ENCODE assay signal across 8 mouse cellular contexts in the genomic region with DNA sequence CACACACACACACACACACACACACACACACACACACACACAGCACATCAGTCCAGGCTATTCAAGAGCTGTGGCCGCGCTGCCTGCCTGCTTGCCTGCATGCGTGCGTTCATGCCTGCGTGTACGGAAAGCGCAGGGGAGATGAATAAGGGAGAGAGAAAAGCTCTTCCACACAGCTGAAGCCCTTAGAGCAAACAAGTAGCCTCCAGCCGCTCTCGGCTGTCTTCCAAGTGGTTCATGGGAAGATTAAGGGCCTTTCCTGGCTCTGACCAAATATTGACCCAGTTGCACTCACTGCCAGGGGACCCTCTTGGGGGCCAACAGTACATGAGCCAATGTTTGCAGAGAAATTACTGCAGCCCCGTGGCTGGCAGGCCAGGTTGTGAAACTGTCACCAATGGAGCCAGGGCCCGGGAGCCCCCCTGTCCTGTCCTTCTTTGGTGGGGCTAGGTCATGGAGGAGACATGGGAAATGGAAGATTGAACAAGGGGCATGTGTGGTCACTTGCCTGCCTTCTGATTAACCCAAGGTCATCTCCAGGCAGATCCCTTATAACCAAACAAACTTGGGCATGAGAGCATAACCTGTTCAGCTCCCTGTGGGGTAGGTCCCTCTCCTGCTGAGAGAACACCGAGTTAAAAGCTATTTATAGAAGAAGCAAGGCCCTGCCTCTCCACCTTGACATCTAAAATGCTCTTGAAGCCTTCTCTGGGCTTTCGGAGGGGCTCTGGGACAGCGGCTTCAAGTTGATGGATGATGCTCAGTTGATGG. TPM values are rescaled to one million over a fixed set of nuclear protein-coding genes. Genes with fewer than 3 reads are reported as not detected.
DNase-seq lines count a peak whose midpoint lies in the region; ATAC-seq and TF ChIP-seq lines count a peak whose summit lies in the region.

No protein-coding gene starts in this region.

- H3K27me3 ChIP-seq in forebrain, embryonic 14.5 days (replicated peaks; ENCODE audit: control insufficient read depth, insufficient read depth, low read length) = no peaks in the 10 kb centered on the region
- no peaks in the 10 kb centered on the region for H3K27me3 ChIP-seq in forebrain, embryonic 12.5 days
- H3K27me3 ChIP-seq in lung, postnatal 0 days (replicated peaks; ENCODE audit: insufficient read depth, low read length) = no peaks in the 10 kb centered on the region

- ATAC-seq in forebrain, embryonic 14.5 days = no peak
- no peak for ATAC-seq in forebrain, embryonic 12.5 days (ENCODE audit: low FRiP score)
- ATAC-seq in lung, postnatal 0 days = peak; percentile 84
- ATAC-seq in megakaryocyte, adult 5-6 weeks (ENCODE audit: poor library complexity, severe bottlenecking) = no peak
- no peak for ATAC-seq in granulocyte monocyte progenitor cell, adult 5-6 weeks (replicated peaks; ENCODE audit: poor library complexity, severe bottlenecking)

- peak; percentile 47 for DNase-seq in forebrain, embryonic 14.5 days (ENCODE audit: low spot score)
- peak; percentile 45 to 52 for DNase-seq in right cerebral cortex, postnatal 10 days (ENCODE audit: low spot score in 2 of 2)
- no peak for DNase-seq in right cerebral cortex, postnatal 25 days
- DNase-seq in lung, postnatal 0 days (ENCODE audit: low spot score) = peak; percentile 75
- no peak for DNase-seq in Muller cell, postnatal 12 days (ENCODE audit: inconsistent ontology term)

- 71% methylated on average over 14 of the region's 14 CpGs for WGBS in forebrain, embryonic 14.5 days
- 82% methylated on average over 14 of the region's 14 CpGs for WGBS in forebrain, embryonic 12.5 days
- WGBS in lung, postnatal 0 days = 39% methylated on average over 14 of the region's 14 CpGs

- H3K36me3 ChIP-seq in forebrain, embryonic 14.5 days (ENCODE audit: control insufficient read depth, insufficient read depth, low read length) = no peaks in the 10 kb centered on the region
- H3K36me3 ChIP-seq in forebrain, embryonic 12.5 days (replicated peaks) = 0 out of 2 replicates have a peak, but pooled peaks cover 6% of the 10 kb centered on the region
- H3K36me3 ChIP-seq in lung, postnatal 0 days (ENCODE audit: insufficient read depth, low read length) = no peaks in the 10 kb centered on the region

- no peak overlapping the region for H3K4me2 ChIP-seq in forebrain, embryonic 14.5 days (ENCODE audit: low read length)
- H3K4me2 ChIP-seq in forebrain, embryonic 12.5 days = no peak overlapping the region
- no peak overlapping the region for H3K4me2 ChIP-seq in lung, postnatal 0 days (replicated peaks; ENCODE audit: low read depth, low read length)

- H3K27ac ChIP-seq in forebrain, embryonic 14.5 days (ENCODE audit: low read depth, low read length) = no peak overlapping the region
- H3K27ac ChIP-seq in forebrain, embryonic 12.5 days = no peak overlapping the region
- peak overlapping the region; percentile 39; the same call in 1 of the 2 replicates for H3K27ac ChIP-seq in lung, postnatal 0 days (ENCODE audit: low read length)

- no peak for TF ChIP-seq CTCF in lung, postnatal 0 days (IDR thresholded peaks at IDR 0.05)

- no peak overlapping the region for H3K4me3 ChIP-seq in forebrain, embryonic 14.5 days (ENCODE audit: low read depth, low read length)
- H3K4me3 ChIP-seq in forebrain, embryonic 12.5 days (replicated peaks) = no peak overlapping the region
- no peak overlapping the region for H3K4me3 ChIP-seq in lung, postnatal 0 days (ENCODE audit: low read depth, low read length)

- no peaks in the 10 kb centered on the region for H3K4me1 ChIP-seq in forebrain, embryonic 14.5 days (ENCODE audit: control insufficient read depth, insufficient read depth, low read length)
- no peaks in the 10 kb centered on the region for H3K4me1 ChIP-seq in forebrain, embryonic 12.5 days
- peaks cover 5% of the 10 kb centered on the region; the same call in 1 of the 2 replicates for H3K4me1 ChIP-seq in lung, postnatal 0 days (ENCODE audit: insufficient read depth, low read depth, low read length)

- TF ChIP-seq EP300 in lung, postnatal 0 days (IDR thresholded peaks at IDR 0.05) = peak; percentile 69

- no peaks in the 10 kb centered on the region for H3K9me3 ChIP-seq in forebrain, embryonic 14.5 days (replicated peaks; ENCODE audit: control insufficient read depth, low read length)
- no peaks in the 10 kb centered on the region for H3K9me3 ChIP-seq in forebrain, embryonic 12.5 days
- no peaks in the 10 kb centered on the region for H3K9me3 ChIP-seq in lung, postnatal 0 days (ENCODE audit: low read length)

- no peak overlapping the region for H3K9ac ChIP-seq in forebrain, embryonic 14.5 days (ENCODE audit: low read length)
- H3K9ac ChIP-seq in forebrain, embryonic 12.5 days = no peak overlapping the region
- H3K9ac ChIP-seq in lung, postnatal 0 days (replicated peaks; ENCODE audit: low read depth) = no peak overlapping the region

RNA-seq across cellular contexts. Expression of gene Sh3pxd2a, which starts 42.9 kb away (rescaled TPM):
- polyA plus RNA-seq in forebrain, embryonic 14.5 days (2014; fragmentation: Nextera tagmentation; extraction: Ambion mirVana) = 3.0 and 3.4 TPM in 2 replicates
- 3.7 TPM in 2 replicates for polyA plus RNA-seq in forebrain, embryonic 12.5 days (2016; fragmentation: Nextera tagmentation; extraction: Ambion mirVana)
- 5.6 and 6.4 TPM in 2 replicates for polyA plus RNA-seq in lung, postnatal 0 days (2015; fragmentation: Nextera tagmentation; extraction: Ambion mirVana)
- 1.4 and 1.8 TPM in 2 replicates for total RNA-seq in megakaryocyte, adult 5-6 weeks (2015)
- total RNA-seq in megakaryocyte, adult 5-6 weeks (2017) = 1.1 and 1.3 TPM in 2 replicates
- 1.9 and 3.1 TPM in 2 replicates for total RNA-seq in granulocyte monocyte progenitor cell, adult 5-6 weeks (2014; fragmentation: Nextera tagmentation)
- 1.1 and 1.2 TPM in 2 replicates for total RNA-seq in granulocyte monocyte progenitor cell, adult 5-6 weeks (2017)

Comparison
In these comparisons a context has a peak if more than half of its experiments do, and no peak if none do; other contexts are left out.
1. DNase-seq: peak in forebrain, embryonic 14.5 days (single experiment), right cerebral cortex, postnatal 10 days (2 of 2) and lung, postnatal 0 days (single experiment); none in right cerebral cortex, postnatal 25 days (single experiment) and Muller cell, postnatal 12 days (single experiment).